Comparison of ENCODE assay signal across 12 mouse cellular contexts in genomic region chr13:117006638-117007037, GRCm38 (mm10).
"Had no signal": no experiment of that assay in that cellular context is flagged by ENCODE, and none has a peak within 500 bp of the region (broad histone marks: within the 10 kb centered on the region; RNA-seq: fewer than 3 reads in every experiment).

No protein-coding gene starts in this region.

- H3K4me3 ChIP-seq: limb, embryonic 13.5 days; midbrain, embryonic 10.5 days; neural tube, embryonic 13.5 days had no signal

- H3K36me3 ChIP-seq: limb, embryonic 13.5 days; midbrain, embryonic 10.5 days; neural tube, embryonic 13.5 days had no signal

- H3K27ac ChIP-seq: limb, embryonic 13.5 days; liver, embryonic 14.5 days; midbrain, embryonic 10.5 days; neural tube, embryonic 13.5 days had no signal

- H3K9me3 ChIP-seq: limb, embryonic 13.5 days; midbrain, embryonic 10.5 days; neural tube, embryonic 13.5 days had no signal

- DNase-seq: kidney, adult 8-10 months; kidney, postnatal 14 days; left cerebral cortex, postnatal 4 days; lung, adult 18-20 months; right cerebral cortex, postnatal 4 days; spleen, adult 18-20 months; thymus, postnatal 36 days had no signal

- H3K4me2 ChIP-seq: limb, embryonic 13.5 days; neural tube, embryonic 13.5 days had no signal

- ATAC-seq: midbrain, embryonic 16.5 days had no signal

- H3K9ac ChIP-seq: limb, embryonic 13.5 days; liver, embryonic 14.5 days; neural tube, embryonic 13.5 days had no signal

- H3K27me3 ChIP-seq: limb, embryonic 13.5 days; neural tube, embryonic 13.5 days had no signal
